Mouse (Mus musculus): ENCODE results near the gene Them7. TPM values are rescaled to one million over a fixed set of nuclear protein-coding genes. Genes with fewer than 3 reads are reported as not detected.
A peak's percentile ranks its signal among the peaks of the same experiment; 100 is the strongest.

The Them7 gene
- polyA plus RNA-seq, 1 experiment from 2014 or later, result 0.90 TPM

GRCm38 (mm10) chr2:105394375-105394774, 170.3 kb downstream of the Them7 start:
- Histone ChIP-seq H3K4me2 (no peak overlapping the region), H3K36me3 (ENCODE audit: control insufficient read depth, insufficient read depth, low read length) (peaks cover 18% of the 10 kb centered on the region; the same call in 1 of the 2 replicates), H3K9me3 (ENCODE audit: control insufficient read depth, low read length) (no peaks in the 10 kb centered on the region), H3K9ac (ENCODE audit: low read depth, low read length) (no peak overlapping the region), H3K4me3 (ENCODE audit: low read depth, low read length) (no peak overlapping the region), H3K27me3 (replicated peaks; ENCODE audit: control insufficient read depth, insufficient read depth, low read length) (no peaks in the 10 kb centered on the region), H3K27ac (ENCODE audit: low read depth, low read length) (no peak overlapping the region), H3K4me1 (replicated peaks; ENCODE audit: control insufficient read depth, insufficient read depth, low read length) (peaks cover 44% of the 10 kb centered on the region)
- DNase-seq (ENCODE audit: low spot score), result no peak
- no peak for ATAC-seq (replicated peaks; ENCODE audit: low FRiP score)
- WGBS, result 82% methylated on average over 4 of the region's 4 CpGs

- H3K27ac ChIP-seq (ENCODE audit: low read depth, low read length), result no peak overlapping the region
- H3K4me2 ChIP-seq, result 0 out of 2 replicates have a peak overlapping the region, but pooled peaks have one; percentile 5
- WGBS, result 72% methylated on average over 9 of the region's 9 CpGs
- peaks cover 37% of the 10 kb centered on the region for H3K4me1 ChIP-seq (replicated peaks; ENCODE audit: control insufficient read depth, insufficient read depth, low read length)
- H3K36me3 ChIP-seq (ENCODE audit: control insufficient read depth, insufficient read depth, low read length), result peaks cover 12% of the 10 kb centered on the region; the same call in 1 of the 2 replicates
- H3K4me3 ChIP-seq (ENCODE audit: low read depth, low read length), result no peak overlapping the region
- no peaks in the 10 kb centered on the region for H3K27me3 ChIP-seq (replicated peaks; ENCODE audit: control insufficient read depth, insufficient read depth, low read length)
- no peak overlapping the region for H3K9ac ChIP-seq (ENCODE audit: low read depth, low read length)
- ATAC-seq (replicated peaks; ENCODE audit: low FRiP score) (no peak), DNase-seq (ENCODE audit: low spot score) (no peak)
- no peaks in the 10 kb centered on the region for H3K9me3 ChIP-seq (ENCODE audit: control insufficient read depth, low read length)
Observed at GRCm38 (mm10) chr2:105396066-105396465, 171.9 kb downstream of the Them7 start.

GRCm38 (mm10) chr2:105397446-105398211, 173.5 kb downstream of the Them7 start:
- no peaks in the 10 kb centered on the region for H3K9me3 ChIP-seq (ENCODE audit: control insufficient read depth, low read length)
- ATAC-seq (replicated peaks; ENCODE audit: low FRiP score), result no peak
- 49% methylated on average over 5 of the region's 5 CpGs for WGBS
- no peak overlapping the region for H3K27ac ChIP-seq (ENCODE audit: low read depth, low read length)
- peak overlapping the region; percentile 84 for H3K4me2 ChIP-seq
- peak overlapping the region; percentile 93 for H3K4me3 ChIP-seq (ENCODE audit: low read depth, low read length)
- peaks cover 3% of the 10 kb centered on the region; the same call in 1 of the 2 replicates for H3K36me3 ChIP-seq (ENCODE audit: control insufficient read depth, insufficient read depth, low read length)
- H3K9ac ChIP-seq (ENCODE audit: low read depth, low read length), result peak overlapping the region; percentile 44; the same call in 1 of the 2 replicates
- no peak for DNase-seq (ENCODE audit: low spot score)
- H3K4me1 ChIP-seq (replicated peaks; ENCODE audit: control insufficient read depth, insufficient read depth, low read length), result peaks cover 36% of the 10 kb centered on the region
- H3K27me3 ChIP-seq (replicated peaks; ENCODE audit: control insufficient read depth, insufficient read depth, low read length), result no peaks in the 10 kb centered on the region

- H3K27me3 ChIP-seq (replicated peaks; ENCODE audit: control insufficient read depth, insufficient read depth, low read length), result no peaks in the 10 kb centered on the region
- DNase-seq (ENCODE audit: low spot score) (no peak), ATAC-seq (replicated peaks; ENCODE audit: low FRiP score) (peak; percentile 50)
- WGBS, result under 1% methylated on average over 31 of the region's 31 CpGs
- peak overlapping the region; percentile 84 for H3K4me2 ChIP-seq
- no peaks in the 10 kb centered on the region for H3K9me3 ChIP-seq (ENCODE audit: control insufficient read depth, low read length)
- H3K27ac ChIP-seq (ENCODE audit: low read depth, low read length), result peak overlapping the region; percentile 96
- peak overlapping the region; percentile 93 for H3K4me3 ChIP-seq (ENCODE audit: low read depth, low read length)
- H3K36me3 ChIP-seq (ENCODE audit: control insufficient read depth, insufficient read depth, low read length), result no peaks in the 10 kb centered on the region; the same call in 1 of the 2 replicates
- peaks cover 30% of the 10 kb centered on the region for H3K4me1 ChIP-seq (replicated peaks; ENCODE audit: control insufficient read depth, insufficient read depth, low read length)
- H3K9ac ChIP-seq (ENCODE audit: low read depth, low read length), result peak overlapping the region; percentile 98
Observed at GRCm38 (mm10) chr2:105398636-105399084, 174.5 kb downstream of the Them7 start.

GRCm38 (mm10) chr2:105399085-105399891, 175.2 kb downstream of the Them7 start, which contains the start of gene Rcn1:
Gene Rcn1 (minus strand): TSS chr2:105399319.
- Histone ChIP-seq H3K4me2 (peak within 1 kb of the TSS; percentile 84), H3K9ac (ENCODE audit: low read depth, low read length) (peak within 1 kb of the TSS; percentile 98), H3K27me3 (replicated peaks; ENCODE audit: control insufficient read depth, insufficient read depth, low read length) (no peaks in the 10 kb centered on the region), H3K4me1 (replicated peaks; ENCODE audit: control insufficient read depth, insufficient read depth, low read length) (peaks cover 30% of the 10 kb centered on the region), H3K9me3 (ENCODE audit: control insufficient read depth, low read length) (no peaks in the 10 kb centered on the region), H3K36me3 (ENCODE audit: control insufficient read depth, insufficient read depth, low read length) (no peaks in the 10 kb centered on the region; the same call in 1 of the 2 replicates), H3K27ac (ENCODE audit: low read depth, low read length) (peak within 1 kb of the TSS; percentile 96), H3K4me3 (ENCODE audit: low read depth, low read length) (peak within 1 kb of the TSS; percentile 93)
- DNase-seq (ENCODE audit: low spot score), result peak; percentile 88
- 1% methylated on average over 56 of the region's 57 CpGs for WGBS
- ATAC-seq (replicated peaks; ENCODE audit: low FRiP score), result peak; percentile 86

- Histone ChIP-seq H3K4me3 (ENCODE audit: low read depth, low read length) (no peak overlapping the region), H3K9ac (ENCODE audit: low read depth, low read length) (no peak overlapping the region), H3K36me3 (ENCODE audit: control insufficient read depth, insufficient read depth, low read length) (no peaks in the 10 kb centered on the region), H3K4me1 (replicated peaks; ENCODE audit: control insufficient read depth, insufficient read depth, low read length) (peaks cover 27% of the 10 kb centered on the region), H3K4me2 (no peak overlapping the region), H3K9me3 (ENCODE audit: control insufficient read depth, low read length) (no peaks in the 10 kb centered on the region), H3K27me3 (replicated peaks; ENCODE audit: control insufficient read depth, insufficient read depth, low read length) (no peaks in the 10 kb centered on the region), H3K27ac (ENCODE audit: low read depth, low read length) (no peak overlapping the region)
- DNase-seq (ENCODE audit: low spot score) (no peak), ATAC-seq (replicated peaks; ENCODE audit: low FRiP score) (no peak)
- 83% methylated on average over 4 of the region's 4 CpGs for WGBS
Observed at GRCm38 (mm10) chr2:105400558-105400957, 176.4 kb downstream of the Them7 start.

- Histone ChIP-seq H3K4me1 (replicated peaks; ENCODE audit: control insufficient read depth, insufficient read depth, low read length) (peaks cover 14% of the 10 kb centered on the region), H3K9ac (ENCODE audit: low read depth, low read length) (no peak overlapping the region), H3K36me3 (ENCODE audit: control insufficient read depth, insufficient read depth, low read length) (no peaks in the 10 kb centered on the region), H3K9me3 (ENCODE audit: control insufficient read depth, low read length) (no peaks in the 10 kb centered on the region), H3K4me3 (ENCODE audit: low read depth, low read length) (no peak overlapping the region), H3K4me2 (no peak overlapping the region), H3K27me3 (replicated peaks; ENCODE audit: control insufficient read depth, insufficient read depth, low read length) (no peaks in the 10 kb centered on the region), H3K27ac (ENCODE audit: low read depth, low read length) (no peak overlapping the region)
- ATAC-seq (replicated peaks; ENCODE audit: low FRiP score), result no peak
- no peak for DNase-seq (ENCODE audit: low spot score)
- WGBS, result 78% methylated on average over 2 of the region's 2 CpGs
Observed at GRCm38 (mm10) chr2:105402180-105402579, 178.1 kb downstream of the Them7 start.

DNA sequence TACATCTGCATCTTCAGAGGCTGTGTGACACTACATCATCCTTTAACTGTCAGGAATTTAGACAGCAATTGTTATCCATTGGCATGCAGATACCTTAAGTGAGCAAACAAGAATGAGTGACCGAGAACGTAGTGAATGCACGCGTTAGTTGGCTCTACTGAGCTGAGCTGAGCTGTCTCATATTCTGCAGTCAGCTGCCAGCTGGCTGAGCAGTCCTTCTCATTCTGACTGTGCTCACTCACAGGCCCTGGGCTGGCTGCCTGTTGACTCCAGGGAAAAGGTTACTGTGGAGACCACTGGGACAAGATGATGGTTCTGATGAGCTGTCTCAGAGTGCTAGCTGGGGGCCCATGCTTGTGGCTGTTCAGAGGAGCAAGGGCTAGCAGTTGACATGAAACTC, 184.4 kb downstream of the Them7 start:
- 88% methylated on average over 4 of the region's 4 CpGs for WGBS
- no peak for ATAC-seq (replicated peaks; ENCODE audit: low FRiP score)
- no peak overlapping the region for H3K27ac ChIP-seq (ENCODE audit: low read depth, low read length)

More for the DNA sequence above, 184.4 kb downstream of the Them7 start:
- Histone ChIP-seq H3K4me1 (replicated peaks; ENCODE audit: control insufficient read depth, insufficient read depth, low read length) (peaks cover 11% of the 10 kb centered on the region), H3K4me3 (ENCODE audit: low read depth, low read length) (no peak overlapping the region), H3K27me3 (replicated peaks; ENCODE audit: control insufficient read depth, insufficient read depth, low read length) (no peaks in the 10 kb centered on the region), H3K36me3 (ENCODE audit: control insufficient read depth, insufficient read depth, low read length) (no peaks in the 10 kb centered on the region), H3K9me3 (ENCODE audit: control insufficient read depth, low read length) (no peaks in the 10 kb centered on the region), H3K4me2 (no peak overlapping the region), H3K9ac (ENCODE audit: low read depth, low read length) (no peak overlapping the region)
- DNase-seq (ENCODE audit: low spot score), result no peak
